Mouse (Mus musculus): ENCODE data around the gene Mex3b. TPM values are rescaled to one million over a fixed set of nuclear protein-coding genes. Genes with fewer than 3 reads are reported as not detected.
A peak's percentile ranks its signal among the peaks of the same experiment; 100 is the strongest.

Mex3b gene
- polyA plus RNA-seq, 1 experiment from 2014 or later, result 17.4 TPM

DNA sequence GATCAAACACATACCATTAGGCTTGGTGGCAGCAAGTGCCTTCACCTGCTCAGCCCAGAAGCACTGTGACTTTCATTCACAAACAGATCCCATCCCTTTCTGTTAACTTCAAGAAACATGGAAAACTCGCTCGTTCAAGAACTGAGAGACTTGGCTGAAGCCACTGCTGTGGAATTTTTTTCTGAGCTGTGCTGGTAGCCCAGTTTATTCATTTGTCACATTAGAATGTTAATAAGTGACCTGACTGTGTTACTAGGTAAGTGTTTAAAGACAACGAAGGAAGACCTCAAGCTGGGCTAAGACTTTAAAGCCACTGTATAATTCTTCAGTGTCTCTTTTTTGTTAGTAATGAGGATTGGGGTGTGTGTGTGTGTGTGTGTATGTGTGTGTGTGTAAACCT lies 35.9 kb downstream of the Mex3b start:
- H3K9me3 ChIP-seq (ENCODE audit: low read depth, low read length), result no peaks in the 10 kb centered on the region
- H3K27me3 ChIP-seq (ENCODE audit: insufficient read depth, low read length), result no peaks in the 10 kb centered on the region
- ATAC-seq (ENCODE audit: insufficient read depth) (no peak), DNase-seq (no peak)
- H3K36me3 ChIP-seq (ENCODE audit: insufficient read depth), result no peaks in the 10 kb centered on the region
- WGBS, result 69% methylated on average over 3 of the region's 3 CpGs
- H3K4me1 ChIP-seq (ENCODE audit: insufficient read depth), result no peaks in the 10 kb centered on the region; the same call in 1 of the 2 replicates
- H3K9ac ChIP-seq, result no peak overlapping the region
- no peak overlapping the region for H3K4me3 ChIP-seq (ENCODE audit: low read depth, low read length)
- no peak for TF ChIP-seq CTCF (IDR thresholded peaks at IDR 0.05; ENCODE audit: low read depth)
- H3K4me2 ChIP-seq, result no peak overlapping the region
- no peak overlapping the region for H3K27ac ChIP-seq (ENCODE audit: low read depth)

- no peaks in the 10 kb centered on the region for H3K36me3 ChIP-seq (ENCODE audit: insufficient read depth)
- H3K9me3 ChIP-seq (ENCODE audit: low read depth, low read length), result no peaks in the 10 kb centered on the region
- no peak overlapping the region for H3K4me2 ChIP-seq
- H3K27me3 ChIP-seq (ENCODE audit: insufficient read depth, low read length), result no peaks in the 10 kb centered on the region
- 19% methylated on average over 3 of the region's 3 CpGs for WGBS
- no peaks in the 10 kb centered on the region; the same call in 1 of the 2 replicates for H3K4me1 ChIP-seq (ENCODE audit: insufficient read depth)
- ATAC-seq (ENCODE audit: insufficient read depth), result peak; percentile 95
- no peak overlapping the region for H3K27ac ChIP-seq (ENCODE audit: low read depth)
- no peak overlapping the region for H3K4me3 ChIP-seq (ENCODE audit: low read depth, low read length)
- TF ChIP-seq CTCF (IDR thresholded peaks at IDR 0.05; ENCODE audit: low read depth), result no peak
- DNase-seq, result peak; percentile 93
- H3K9ac ChIP-seq, result no peak overlapping the region
Observed at GRCm38 (mm10) chr7:82905527-82905926, 38.4 kb downstream of the Mex3b start.

DNA sequence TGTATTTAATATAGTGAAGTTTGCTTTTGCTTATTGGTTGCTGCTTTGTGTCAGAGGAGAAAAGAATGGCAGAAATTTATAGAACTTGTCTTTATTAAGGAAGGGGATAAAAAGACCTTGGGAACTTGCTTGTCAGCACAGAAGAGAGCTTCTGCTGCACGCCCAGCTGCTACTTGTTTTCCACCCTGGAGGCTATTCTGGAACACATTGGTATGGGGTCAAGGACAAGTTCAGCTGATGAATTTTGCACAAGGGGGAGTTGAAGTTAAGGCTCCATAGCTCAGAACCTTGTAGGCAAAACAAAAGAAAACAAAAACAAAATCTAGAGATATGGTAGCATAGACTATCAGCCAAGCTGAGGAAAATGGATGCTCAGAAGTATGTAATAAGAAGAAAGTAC lies 39.9 kb downstream of the Mex3b start:
- no peaks in the 10 kb centered on the region for H3K9me3 ChIP-seq (ENCODE audit: low read depth, low read length)
- H3K4me3 ChIP-seq (ENCODE audit: low read depth, low read length), result no peak overlapping the region
- WGBS, result 67% methylated on average over 1 of the region's 1 CpGs
- H3K4me2 ChIP-seq, result no peak overlapping the region
- DNase-seq, result no peak
- no peak overlapping the region for H3K27ac ChIP-seq (ENCODE audit: low read depth)
- no peak for ATAC-seq (ENCODE audit: insufficient read depth)
- no peaks in the 10 kb centered on the region for H3K27me3 ChIP-seq (ENCODE audit: insufficient read depth, low read length)
- H3K36me3 ChIP-seq (ENCODE audit: insufficient read depth), result no peaks in the 10 kb centered on the region
- no peak overlapping the region for H3K9ac ChIP-seq
- TF ChIP-seq CTCF (IDR thresholded peaks at IDR 0.05; ENCODE audit: low read depth), result no peak
- H3K4me1 ChIP-seq (ENCODE audit: insufficient read depth), result no peaks in the 10 kb centered on the region; the same call in 1 of the 2 replicates

GRCm38 (mm10) chr7:82910536-82911384 lies 43.6 kb downstream of the Mex3b start:
- Histone ChIP-seq H3K27ac (ENCODE audit: low read depth) (no peak overlapping the region), H3K9me3 (ENCODE audit: low read depth, low read length) (no peaks in the 10 kb centered on the region), H3K9ac (no peak overlapping the region), H3K4me1 (ENCODE audit: insufficient read depth) (no peaks in the 10 kb centered on the region), H3K4me2 (no peak overlapping the region), H3K27me3 (ENCODE audit: insufficient read depth, low read length) (no peaks in the 10 kb centered on the region), H3K4me3 (ENCODE audit: low read depth, low read length) (no peak overlapping the region), H3K36me3 (ENCODE audit: insufficient read depth) (no peaks in the 10 kb centered on the region)
- TF ChIP-seq CTCF (IDR thresholded peaks at IDR 0.05; ENCODE audit: low read depth), result no peak
- ATAC-seq (ENCODE audit: insufficient read depth) (no peak), DNase-seq (no peak)
- WGBS, result 62% methylated on average over 10 of the region's 10 CpGs

- Histone ChIP-seq H3K4me1 (ENCODE audit: insufficient read depth) (no peaks in the 10 kb centered on the region), H3K9me3 (ENCODE audit: low read depth, low read length) (no peaks in the 10 kb centered on the region), H3K27ac (ENCODE audit: low read depth) (no peak overlapping the region), H3K4me2 (no peak overlapping the region), H3K4me3 (ENCODE audit: low read depth, low read length) (no peak overlapping the region), H3K36me3 (ENCODE audit: insufficient read depth) (no peaks in the 10 kb centered on the region), H3K27me3 (ENCODE audit: insufficient read depth, low read length) (no peaks in the 10 kb centered on the region), H3K9ac (no peak overlapping the region)
- DNase-seq (no peak), ATAC-seq (ENCODE audit: insufficient read depth) (no peak)
- no peak for TF ChIP-seq CTCF (IDR thresholded peaks at IDR 0.05; ENCODE audit: low read depth)
- WGBS, result 77% methylated on average over 10 of the region's 10 CpGs
Observed at GRCm38 (mm10) chr7:82911501-82911900, 44.4 kb downstream of the Mex3b start.

GRCm38 (mm10) chr7:82914297-82914696 lies 47.2 kb downstream of the Mex3b start:
- H3K4me3 ChIP-seq (ENCODE audit: low read depth, low read length), result no peak overlapping the region
- DNase-seq (no peak), ATAC-seq (ENCODE audit: insufficient read depth) (no peak)
- H3K4me1 ChIP-seq (ENCODE audit: insufficient read depth), result no peaks in the 10 kb centered on the region
- no peak overlapping the region for H3K27ac ChIP-seq (ENCODE audit: low read depth)
- H3K9ac ChIP-seq, result no peak overlapping the region
- H3K27me3 ChIP-seq (ENCODE audit: insufficient read depth, low read length), result no peaks in the 10 kb centered on the region
- H3K36me3 ChIP-seq (ENCODE audit: insufficient read depth), result no peaks in the 10 kb centered on the region
- no peak for TF ChIP-seq CTCF (IDR thresholded peaks at IDR 0.05; ENCODE audit: low read depth)
- 76% methylated on average over 4 of the region's 4 CpGs for WGBS
- no peaks in the 10 kb centered on the region for H3K9me3 ChIP-seq (ENCODE audit: low read depth, low read length)
- H3K4me2 ChIP-seq, result no peak overlapping the region

Other genes starting within 250 kb of the Mex3b start
- 3.9 and 4.7 TPM in 2 replicates for gene Saxo2, start 218.8 kb upstream of the Mex3b start, polyA plus RNA-seq (2014; fragmentation: Nextera tagmentation; extraction: Ambion mirVana)
- 24.4 and 30.1 TPM in 2 replicates for gene Efl1, start 218.7 kb upstream of the Mex3b start, polyA plus RNA-seq (2014; fragmentation: Nextera tagmentation; extraction: Ambion mirVana)